ENCODE assay signal across 13 mouse cellular contexts in genomic region chr11:103175688-103176442, GRCm38 (mm10). TPM values are rescaled to one million over a fixed set of nuclear protein-coding genes. Genes with fewer than 3 reads are reported as not detected.
DNase-seq lines count a peak whose midpoint lies in the region; ATAC-seq and TF ChIP-seq lines count a peak whose summit lies in the region.
"Had no signal": no experiment of that assay in that cellular context is flagged by ENCODE, and none has a peak within 500 bp of the region (broad histone marks: within the 10 kb centered on the region; RNA-seq: fewer than 3 reads in every experiment).

No protein-coding gene starts in this region.

- 40% methylated on average over 14 of the region's 14 CpGs for WGBS in liver, embryonic 15.5 days (ENCODE audit: insufficient replicate concordance)
- WGBS in forebrain, embryonic 13.5 days, result 78% methylated on average over 14 of the region's 14 CpGs

- peak overlapping the region; percentile 20 for H3K4me2 ChIP-seq in liver, embryonic 15.5 days
- no peak overlapping the region for H3K4me2 ChIP-seq in forebrain, embryonic 13.5 days
- H3K4me2 ChIP-seq: forebrain, embryonic 15.5 days; hindbrain, embryonic 13.5 days; limb, embryonic 12.5 days; neural tube, embryonic 15.5 days had no signal

- H3K27me3 ChIP-seq in liver, embryonic 15.5 days, result peaks cover 26% of the 10 kb centered on the region
- peaks cover 33% of the 10 kb centered on the region for H3K27me3 ChIP-seq in forebrain, embryonic 13.5 days

- H3K9ac ChIP-seq in liver, embryonic 15.5 days, result no peak overlapping the region
- H3K9ac ChIP-seq in forebrain, embryonic 13.5 days, result no peak overlapping the region
- H3K9ac ChIP-seq: forebrain, embryonic 15.5 days; limb, embryonic 12.5 days; neural tube, embryonic 15.5 days had no signal

- ATAC-seq in liver, embryonic 15.5 days (ENCODE audit: insufficient read depth), result no peak
- ATAC-seq in forebrain, embryonic 13.5 days, result no peak
- no peak for ATAC-seq in erythroblast, adult 5-6 weeks (replicated peaks; ENCODE audit: low FRiP score, poor library complexity, severe bottlenecking)
- ATAC-seq: forebrain, embryonic 15.5 days had no signal

- H3K9me3 ChIP-seq in liver, embryonic 15.5 days (replicated peaks), result no peaks in the 10 kb centered on the region
- H3K9me3 ChIP-seq in forebrain, embryonic 13.5 days (replicated peaks), result no peaks in the 10 kb centered on the region
- H3K9me3 ChIP-seq: forebrain, embryonic 15.5 days; hindbrain, embryonic 13.5 days; limb, embryonic 12.5 days; neural tube, embryonic 15.5 days had no signal

- peak overlapping the region; percentile 77 for H3K27ac ChIP-seq in gastrocnemius, adult 2 months
- 0 out of 2 replicates have a peak overlapping the region, but pooled peaks have one; percentile 11 for H3K27ac ChIP-seq in liver, embryonic 15.5 days (replicated peaks)
- H3K27ac ChIP-seq in forebrain, embryonic 13.5 days, result no peak overlapping the region
- H3K27ac ChIP-seq: forebrain, embryonic 15.5 days; hindbrain, embryonic 13.5 days; limb, embryonic 12.5 days; neural tube, embryonic 15.5 days had no signal

- H3K36me3 ChIP-seq in liver, embryonic 15.5 days (replicated peaks), result no peaks in the 10 kb centered on the region
- H3K36me3 ChIP-seq in forebrain, embryonic 13.5 days (ENCODE audit: poor library complexity, severe bottlenecking), result no peaks in the 10 kb centered on the region
- H3K36me3 ChIP-seq: forebrain, embryonic 15.5 days; hindbrain, embryonic 13.5 days; limb, embryonic 12.5 days; neural tube, embryonic 15.5 days had no signal

- no peak for TF ChIP-seq CTCF in gastrocnemius, adult 2 months (IDR thresholded peaks at IDR 0.05)

- H3K4me1 ChIP-seq in liver, embryonic 15.5 days (replicated peaks), result peaks cover 40% of the 10 kb centered on the region
- H3K4me1 ChIP-seq in forebrain, embryonic 13.5 days, result peaks cover 6% of the 10 kb centered on the region; the same call in 1 of the 2 replicates

- intact Hi-C loops in gastrocnemius, adult 2 months (cut with DNase I), result loop anchor here (10.0 kb wide), 1 partner anchor 49 kb away; no protein-coding TSS in a partner anchor
- intact Hi-C loops in left cerebral cortex, postnatal 25 days (cut with DNase I), result no loop called here

- DNase-seq in gastrocnemius, adult 2 months, result peak; percentile 69
- no peak for DNase-seq in gastrocnemius, postnatal 10 days
- peak; percentile 78 for DNase-seq in 3T3-L1 (ENCODE audit: low read depth, low spot score)
- DNase-seq in adrenal gland, postnatal 36 days, result peak; percentile 45 to 64
- DNase-seq in left cerebral cortex, postnatal 25 days (ENCODE audit: low spot score in 2 of 2), result no peak

- peak overlapping the region; percentile 53 for H3K4me3 ChIP-seq in gastrocnemius, adult 2 months
- no peak overlapping the region for H3K4me3 ChIP-seq in liver, embryonic 15.5 days (replicated peaks)
- no peak overlapping the region for H3K4me3 ChIP-seq in forebrain, embryonic 13.5 days
- H3K4me3 ChIP-seq: forebrain, embryonic 15.5 days; hindbrain, embryonic 13.5 days; limb, embryonic 12.5 days; neural tube, embryonic 15.5 days had no signal

RNA-seq across cellular contexts. Expression of gene Fmnl1, which starts 5.0 kb away (rescaled TPM):
- total RNA-seq in gastrocnemius, adult 2 months (2021), result 1 to 10 TPM; 4.2 to 5.7 TPM
- 1 to 10 TPM; 6.3 to 8.9 TPM for total RNA-seq in gastrocnemius, postnatal 10 days (2021)
- 10 to 100 TPM; 16.4 to 17.3 TPM for total RNA-seq in adrenal gland, postnatal 36 days (2021)
- 5.7 and 6.2 TPM in 2 replicates for polyA plus RNA-seq in liver, embryonic 15.5 days (2015; fragmentation: Nextera tagmentation; extraction: Ambion mirVana)
- 100 to 1,000 TPM; 146 to 197 TPM for total RNA-seq in left cerebral cortex, postnatal 25 days (2021)
- 0.76 and 0.92 TPM in 2 replicates for polyA plus RNA-seq in forebrain, embryonic 13.5 days (2015; fragmentation: Nextera tagmentation; extraction: Ambion mirVana)
- total RNA-seq in erythroblast, adult 5-6 weeks (2015; ENCODE audit: low replicate concordance), result 70.7 and 93.0 TPM in 2 replicates
- total RNA-seq in erythroblast, adult 5-6 weeks (2017; ENCODE audit: low replicate concordance), result 8.6 and 16.9 TPM in 2 replicates

RNA-seq across cellular contexts. Expression of gene 1700023F06Rik, which starts 32.5 kb away (rescaled TPM):
- total RNA-seq in gastrocnemius, adult 2 months (2021), result not detected
- total RNA-seq in gastrocnemius, postnatal 10 days (2021), result not detected
- total RNA-seq in adrenal gland, postnatal 36 days (2021), result not detected
- polyA plus RNA-seq in liver, embryonic 15.5 days (2015; fragmentation: Nextera tagmentation; extraction: Ambion mirVana), result 0.08 TPM in 1 of 2 replicates, not detected in the other
- total RNA-seq in left cerebral cortex, postnatal 25 days (2021), result 1 to 10 TPM; 1.5 to 2.4 TPM
- 0.37 and 0.54 TPM in 2 replicates for polyA plus RNA-seq in forebrain, embryonic 13.5 days (2015; fragmentation: Nextera tagmentation; extraction: Ambion mirVana)
- total RNA-seq in erythroblast, adult 5-6 weeks (2015; ENCODE audit: low replicate concordance), result not detected in 2 replicates
- not detected in 2 replicates for total RNA-seq in erythroblast, adult 5-6 weeks (2017; ENCODE audit: low replicate concordance)

RNA-seq across cellular contexts. Expression of gene Spata32, which starts 42.4 kb away (rescaled TPM):
- not detected for total RNA-seq in gastrocnemius, adult 2 months (2021)
- not detected for total RNA-seq in gastrocnemius, postnatal 10 days (2021)
- not detected for total RNA-seq in adrenal gland, postnatal 36 days (2021)
- not detected in 2 replicates for polyA plus RNA-seq in liver, embryonic 15.5 days (2015; fragmentation: Nextera tagmentation; extraction: Ambion mirVana)
- total RNA-seq in left cerebral cortex, postnatal 25 days (2021), result 1 to 10 TPM; 1.3 to 1.4 TPM
- not detected in 2 replicates for polyA plus RNA-seq in forebrain, embryonic 13.5 days (2015; fragmentation: Nextera tagmentation; extraction: Ambion mirVana)
- not detected in 2 replicates for total RNA-seq in erythroblast, adult 5-6 weeks (2015; ENCODE audit: low replicate concordance)
- total RNA-seq in erythroblast, adult 5-6 weeks (2017; ENCODE audit: low replicate concordance), result not detected in 2 replicates
- polyA plus RNA-seq: limb, embryonic 12.5 days; stomach, embryonic 16.5 days had no signal

RNA-seq across cellular contexts. Expression of gene Hexim2, which starts 43.6 kb away (rescaled TPM):
- 1 to 10 TPM; 2.0 to 3.6 TPM for total RNA-seq in gastrocnemius, adult 2 months (2021)
- 1 to 10 TPM; 5.8 to 6.7 TPM for total RNA-seq in gastrocnemius, postnatal 10 days (2021)
- total RNA-seq in adrenal gland, postnatal 36 days (2021), result 1 to 10 TPM; 3.5 to 5.9 TPM
- 4.2 and 4.7 TPM in 2 replicates for polyA plus RNA-seq in liver, embryonic 15.5 days (2015; fragmentation: Nextera tagmentation; extraction: Ambion mirVana)
- total RNA-seq in left cerebral cortex, postnatal 25 days (2021), result 10 to 100 TPM; 11.7 to 13.6 TPM
- polyA plus RNA-seq in forebrain, embryonic 13.5 days (2015; fragmentation: Nextera tagmentation; extraction: Ambion mirVana), result 13.4 and 13.9 TPM in 2 replicates
- total RNA-seq in erythroblast, adult 5-6 weeks (2015; ENCODE audit: low replicate concordance), result 0.96 and 3.1 TPM in 2 replicates
- total RNA-seq in erythroblast, adult 5-6 weeks (2017; ENCODE audit: low replicate concordance), result 2.4 and 9.5 TPM in 2 replicates

RNA-seq across cellular contexts. Expression of gene Hexim1, which starts 59.8 kb away (rescaled TPM):
- 10 to 100 TPM; 18.6 to 21.8 TPM for total RNA-seq in gastrocnemius, adult 2 months (2021)
- total RNA-seq in gastrocnemius, postnatal 10 days (2021), result 10 to 100 TPM; 24.0 to 26.7 TPM
- total RNA-seq in adrenal gland, postnatal 36 days (2021), result 10 to 100 TPM; 68.8 to 72.2 TPM
- polyA plus RNA-seq in liver, embryonic 15.5 days (2015; fragmentation: Nextera tagmentation; extraction: Ambion mirVana), result 1.8 and 1.9 TPM in 2 replicates
- 10 to 100 TPM; 46.5 to 50.8 TPM for total RNA-seq in left cerebral cortex, postnatal 25 days (2021)
- polyA plus RNA-seq in forebrain, embryonic 13.5 days (2015; fragmentation: Nextera tagmentation; extraction: Ambion mirVana), result 3.3 and 4.1 TPM in 2 replicates
- 14.8 and 15.9 TPM in 2 replicates for total RNA-seq in erythroblast, adult 5-6 weeks (2015; ENCODE audit: low replicate concordance)
- total RNA-seq in erythroblast, adult 5-6 weeks (2017; ENCODE audit: low replicate concordance), result 27.9 and 36.7 TPM in 2 replicates

Comparison
In these comparisons a context has a peak if more than half of its experiments do, and no peak if none do; other contexts are left out.
1. DNase-seq: peak in gastrocnemius, adult 2 months (single experiment), 3T3-L1 (single experiment) and adrenal gland, postnatal 36 days (2 of 2); none in gastrocnemius, postnatal 10 days (single experiment) and left cerebral cortex, postnatal 25 days (0 of 2).